Mouse (Mus musculus): ENCODE measurements around the gene Stat2. TPM values are rescaled to one million over a fixed set of nuclear protein-coding genes. Genes with fewer than 3 reads are reported as not detected.
"Not testable (repeated sequence)": the region's sequence is repeated elsewhere in the genome, so short reads cannot be mapped to it uniquely, and the experiment has no call there.

The Stat2 gene
- polyA plus RNA-seq, 1 experiment from 2014 or later, result 21.0 TPM

GRCm38 (mm10) chr10:128321641-128322040, 51.3 kb downstream of the Stat2 start:
- Histone ChIP-seq H3K27me3 (ENCODE audit: control insufficient read depth, insufficient read depth, low read length) (no peaks in the 10 kb centered on the region), H3K4me3 (ENCODE audit: low read depth, low read length) (peak overlapping the region; percentile 82), H3K4me1 (ENCODE audit: control insufficient read depth, insufficient read depth, low read length) (peaks cover 10% of the 10 kb centered on the region), H3K27ac (ENCODE audit: low read depth, low read length) (0 out of 2 replicates have a peak overlapping the region, but pooled peaks have one; percentile 55), H3K9ac (replicated peaks; ENCODE audit: low read depth, low read length) (peak overlapping the region; percentile 96; the same call in 1 of the 2 replicates), H3K9me3 (ENCODE audit: control insufficient read depth, low read length) (no peaks in the 10 kb centered on the region), H3K4me2 (ENCODE audit: low read depth, low read length) (peak overlapping the region; percentile 94), H3K36me3 (ENCODE audit: control insufficient read depth, insufficient read depth, low read length) (peaks cover 34% of the 10 kb centered on the region; the same call in 1 of the 2 replicates)
- no peak for ATAC-seq (ENCODE audit: low read depth)
- 61% methylated on average over 12 of the region's 12 CpGs for WGBS

GRCm38 (mm10) chr10:128322141-128323108, 52.1 kb downstream of the Stat2 start, which contains the start of gene Cnpy2:
TSS of gene Cnpy2 (plus strand) at chr10:128322459.
- H3K9me3 ChIP-seq (ENCODE audit: control insufficient read depth, low read length), result no peaks in the 10 kb centered on the region
- peaks cover 42% of the 10 kb centered on the region; the same call in 1 of the 2 replicates for H3K36me3 ChIP-seq (ENCODE audit: control insufficient read depth, insufficient read depth, low read length)
- H3K4me1 ChIP-seq (ENCODE audit: control insufficient read depth, insufficient read depth, low read length), result peaks cover 10% of the 10 kb centered on the region
- WGBS, result under 1% methylated on average over 40 of the region's 40 CpGs
- ATAC-seq (ENCODE audit: low read depth), result peak; percentile 96
- peak within 1 kb of the TSS; percentile 90 for H3K27ac ChIP-seq (ENCODE audit: low read depth, low read length)
- peak within 1 kb of the TSS; percentile 96 for H3K9ac ChIP-seq (replicated peaks; ENCODE audit: low read depth, low read length)
- H3K27me3 ChIP-seq (ENCODE audit: control insufficient read depth, insufficient read depth, low read length), result no peaks in the 10 kb centered on the region
- H3K4me2 ChIP-seq (ENCODE audit: low read depth, low read length), result peak within 1 kb of the TSS; percentile 94
- H3K4me3 ChIP-seq (ENCODE audit: low read depth, low read length), result peak within 1 kb of the TSS; percentile 82

- Histone ChIP-seq H3K4me1 (ENCODE audit: control insufficient read depth, insufficient read depth, low read length) (peaks cover 10% of the 10 kb centered on the region), H3K27me3 (ENCODE audit: control insufficient read depth, insufficient read depth, low read length) (no peaks in the 10 kb centered on the region), H3K4me3 (ENCODE audit: low read depth, low read length) (peak overlapping the region; percentile 82), H3K36me3 (ENCODE audit: control insufficient read depth, insufficient read depth, low read length) (peaks cover 43% of the 10 kb centered on the region; the same call in 1 of the 2 replicates), H3K4me2 (ENCODE audit: low read depth, low read length) (peak overlapping the region; percentile 94), H3K27ac (ENCODE audit: low read depth, low read length) (0 out of 2 replicates have a peak overlapping the region, but pooled peaks have one; percentile 90), H3K9me3 (ENCODE audit: control insufficient read depth, low read length) (no peaks in the 10 kb centered on the region), H3K9ac (replicated peaks; ENCODE audit: low read depth, low read length) (peak overlapping the region; percentile 96)
- ATAC-seq (ENCODE audit: low read depth), result no peak
- 68% methylated on average over 8 of the region's 8 CpGs for WGBS
Measured at GRCm38 (mm10) chr10:128323516-128323915, 53.2 kb downstream of the Stat2 start.

- H3K4me3 ChIP-seq (ENCODE audit: low read depth, low read length), result no peak overlapping the region
- WGBS, result 93% methylated on average over 8 of the region's 8 CpGs
- no peak overlapping the region for H3K27ac ChIP-seq (ENCODE audit: low read depth, low read length)
- H3K4me2 ChIP-seq (ENCODE audit: low read depth, low read length), result no peak overlapping the region
- ATAC-seq (ENCODE audit: low read depth), result no peak
- H3K36me3 ChIP-seq (ENCODE audit: control insufficient read depth, insufficient read depth, low read length), result peaks cover 32% of the 10 kb centered on the region; the same call in 1 of the 2 replicates
- H3K27me3 ChIP-seq (ENCODE audit: control insufficient read depth, insufficient read depth, low read length), result no peaks in the 10 kb centered on the region
- H3K4me1 ChIP-seq (ENCODE audit: control insufficient read depth, insufficient read depth, low read length), result peaks cover 10% of the 10 kb centered on the region
- H3K9me3 ChIP-seq (ENCODE audit: control insufficient read depth, low read length), result no peaks in the 10 kb centered on the region
- no peak overlapping the region for H3K9ac ChIP-seq (replicated peaks; ENCODE audit: low read depth, low read length)
Measured at GRCm38 (mm10) chr10:128326825-128327224, 56.5 kb downstream of the Stat2 start.

- 87% methylated on average over 10 of the region's 10 CpGs for WGBS
- ATAC-seq (ENCODE audit: low read depth), result no peak
- no peak overlapping the region for H3K27ac ChIP-seq (ENCODE audit: low read depth, low read length)
Measured at GRCm38 (mm10) chr10:128327610-128328009, 57.3 kb downstream of the Stat2 start.

GRCm38 (mm10) chr10:128332358-128333249, 62.2 kb downstream of the Stat2 start:
- H3K27me3 ChIP-seq (ENCODE audit: control insufficient read depth, insufficient read depth, low read length); H3K27ac ChIP-seq (ENCODE audit: low read depth, low read length); H3K4me2 ChIP-seq (ENCODE audit: low read depth, low read length); ATAC-seq (ENCODE audit: low read depth); H3K9ac ChIP-seq (replicated peaks; ENCODE audit: low read depth, low read length); H3K36me3 ChIP-seq (ENCODE audit: control insufficient read depth, insufficient read depth, low read length); H3K9me3 ChIP-seq (ENCODE audit: control insufficient read depth, low read length); H3K4me1 ChIP-seq (ENCODE audit: control insufficient read depth, insufficient read depth, low read length); H3K4me3 ChIP-seq (ENCODE audit: low read depth, low read length): not testable (repeated sequence)
- 84% methylated on average over 5 of the region's 6 CpGs for WGBS

More at GRCm38 (mm10) chr10:128327610-128328009, 57.3 kb downstream of the Stat2 start:
- Histone ChIP-seq H3K4me3 (ENCODE audit: low read depth, low read length) (no peak overlapping the region), H3K9ac (replicated peaks; ENCODE audit: low read depth, low read length) (no peak overlapping the region), H3K36me3 (ENCODE audit: control insufficient read depth, insufficient read depth, low read length) (peaks cover 32% of the 10 kb centered on the region; the same call in 1 of the 2 replicates), H3K9me3 (ENCODE audit: control insufficient read depth, low read length) (no peaks in the 10 kb centered on the region), H3K4me1 (ENCODE audit: control insufficient read depth, insufficient read depth, low read length) (peaks cover 10% of the 10 kb centered on the region), H3K4me2 (ENCODE audit: low read depth, low read length) (no peak overlapping the region), H3K27me3 (ENCODE audit: control insufficient read depth, insufficient read depth, low read length) (no peaks in the 10 kb centered on the region)

- Histone ChIP-seq H3K4me1 (ENCODE audit: control insufficient read depth, insufficient read depth, low read length) (peaks cover 16% of the 10 kb centered on the region), H3K4me2 (ENCODE audit: low read depth, low read length) (no peak overlapping the region), H3K4me3 (ENCODE audit: low read depth, low read length) (no peak overlapping the region), H3K9ac (replicated peaks; ENCODE audit: low read depth, low read length) (no peak overlapping the region), H3K9me3 (ENCODE audit: control insufficient read depth, low read length) (no peaks in the 10 kb centered on the region), H3K27ac (ENCODE audit: low read depth, low read length) (no peak overlapping the region), H3K27me3 (ENCODE audit: control insufficient read depth, insufficient read depth, low read length) (no peaks in the 10 kb centered on the region), H3K36me3 (ENCODE audit: control insufficient read depth, insufficient read depth, low read length) (no peaks in the 10 kb centered on the region)
- no peak for ATAC-seq (ENCODE audit: low read depth)
- 6% methylated on average over 4 of the region's 4 CpGs for WGBS
Measured at GRCm38 (mm10) chr10:128335582-128335981, 65.2 kb downstream of the Stat2 start.

GRCm38 (mm10) chr10:128336195-128336594, 65.8 kb downstream of the Stat2 start:
- Histone ChIP-seq H3K4me1 (ENCODE audit: control insufficient read depth, insufficient read depth, low read length) (peaks cover 16% of the 10 kb centered on the region), H3K27me3 (ENCODE audit: control insufficient read depth, insufficient read depth, low read length) (no peaks in the 10 kb centered on the region), H3K27ac (ENCODE audit: low read depth, low read length) (no peak overlapping the region), H3K9me3 (ENCODE audit: control insufficient read depth, low read length) (no peaks in the 10 kb centered on the region), H3K4me3 (ENCODE audit: low read depth, low read length) (no peak overlapping the region), H3K9ac (replicated peaks; ENCODE audit: low read depth, low read length) (no peak overlapping the region), H3K36me3 (ENCODE audit: control insufficient read depth, insufficient read depth, low read length) (no peaks in the 10 kb centered on the region), H3K4me2 (ENCODE audit: low read depth, low read length) (no peak overlapping the region)
- WGBS, result 98% methylated on average over 3 of the region's 3 CpGs
- no peak for ATAC-seq (ENCODE audit: low read depth)

Data from neural tube, embryonic 14.5 days (tissue).